Mouse (Mus musculus) embryonic facial prominence, embryonic 10.5 days (tissue): Measurements from ENCODE around the gene 1700021F05Rik. TPM values are rescaled to one million over a fixed set of nuclear protein-coding genes. Genes with fewer than 3 reads are reported as not detected.

Experiments
- DNase-seq: peaks from one replicate; pipeline ENCODE4 v3.0.0-alpha.2; 2017; ENCODE audit warnings: low spot score
- H3K27ac ChIP-seq: fragments of 300-500 bp; sonication (generic); replicated peaks from 2 replicates; pipeline ENCODE4 v1.5.1; 2016; ENCODE audit warnings: mild to moderate bottlenecking
- H3K27me3 ChIP-seq: fragments of 300-500 bp; sonication (generic); replicated peaks from 2 replicates; pipeline ENCODE4 v1.6.1; 2016; ENCODE audit warnings: low read depth, mild to moderate bottlenecking; ENCODE audit not compliant: poor library complexity, severe bottlenecking
- H3K36me3 ChIP-seq: fragments of 300-500 bp; sonication (generic); replicated peaks from 2 replicates; pipeline ENCODE4 v1.6.1; 2016; ENCODE audit warnings: mild to moderate bottlenecking, moderate library complexity
- H3K4me1 ChIP-seq: fragments of 300-500 bp; sonication (generic); 2 replicates; pipeline ENCODE4 v1.6.1; 2016
- H3K4me3 ChIP-seq: fragments of 300-500 bp; sonication (generic); 2 replicates; pipeline ENCODE4 v1.5.1; 2016; ENCODE audit warnings: mild to moderate bottlenecking, moderate library complexity
- H3K9me3 ChIP-seq: fragments of 300-500 bp; sonication (generic); 2 replicates; pipeline ENCODE4 v1.6.1; 2016; ENCODE audit warnings: mild to moderate bottlenecking
- WGBS: fragments of 180-500 bp; shearing (Covaris S2); methylation state at CpG from one replicate; pipeline ENCODE4 v1.1.7; 2016; 5-methylcytosine and 5-hydroxymethylcytosine counted together
- polyA plus RNA-seq: library from polyadenylated mRNA; unstranded; fragments of >200 nt; fragmentation: Nextera tagmentation; extraction: Ambion mirVana; gene quantifications from 2 replicates; pipeline ENCODE4 v1.2.1, GENCODE M21; 2016

1700021F05Rik gene
- polyA plus RNA-seq, 1 experiment from 2014 or later: 66.2 TPM

DNA sequence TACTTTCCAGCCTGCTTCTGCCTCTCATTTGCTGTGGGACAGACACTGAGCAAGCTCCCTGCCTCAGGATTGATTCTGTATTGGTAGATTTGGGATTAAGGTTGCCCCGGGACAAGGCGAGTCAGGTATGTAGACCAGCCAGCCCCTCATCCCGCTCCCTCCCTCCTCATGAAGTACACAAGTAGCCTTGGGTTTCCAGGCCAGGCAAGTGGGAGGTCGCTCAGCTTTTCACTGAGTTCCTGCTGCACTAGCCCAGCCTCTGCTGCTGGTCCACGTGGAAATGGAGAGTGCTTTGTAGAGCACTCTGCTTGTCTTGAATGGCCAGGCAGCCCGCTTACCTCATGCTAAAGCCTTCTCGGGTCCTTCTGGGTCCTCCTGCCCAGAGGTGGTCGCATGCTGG, 50.8 kb downstream of the 1700021F05Rik start:
- no peak for DNase-seq
- peak overlapping the region; percentile 68 for H3K27ac ChIP-seq
- no peak overlapping the region for H3K4me3 ChIP-seq
- H3K36me3 ChIP-seq: peaks cover 33% of the 10 kb centered on the region
- H3K9me3 ChIP-seq: no peaks in the 10 kb centered on the region
- H3K27me3 ChIP-seq: no peaks in the 10 kb centered on the region
- peaks cover 38% of the 10 kb centered on the region for H3K4me1 ChIP-seq
- 71% methylated on average over 8 of the region's 8 CpGs for WGBS

DNA sequence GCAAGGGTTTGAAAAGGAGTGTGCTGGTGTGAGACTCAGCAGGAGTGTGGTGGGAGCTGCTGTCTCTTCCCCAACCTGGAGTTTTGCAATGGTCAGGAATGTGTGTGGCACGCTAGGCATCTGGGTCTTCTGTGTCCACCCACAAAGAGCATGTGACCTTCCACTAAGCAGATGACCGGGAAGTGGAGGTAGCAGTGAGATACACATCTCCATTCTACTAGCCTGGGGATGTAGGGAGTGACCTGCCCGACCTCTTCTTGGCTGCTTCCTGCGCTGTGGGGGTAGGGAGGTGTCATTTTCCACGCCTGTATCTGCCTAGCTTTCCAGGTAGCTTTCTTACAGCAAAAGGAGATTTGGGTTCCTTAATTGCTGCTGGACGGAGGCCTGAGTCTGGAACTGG, 51.2 kb downstream of the 1700021F05Rik start:
- no peak overlapping the region for H3K4me3 ChIP-seq
- H3K9me3 ChIP-seq: no peaks in the 10 kb centered on the region
- H3K36me3 ChIP-seq: peaks cover 28% of the 10 kb centered on the region
- DNase-seq: peak; percentile 39
- peaks cover 38% of the 10 kb centered on the region for H3K4me1 ChIP-seq
- no peaks in the 10 kb centered on the region for H3K27me3 ChIP-seq
- H3K27ac ChIP-seq: peak overlapping the region; percentile 68
- 32% methylated on average over 6 of the region's 6 CpGs for WGBS

DNA sequence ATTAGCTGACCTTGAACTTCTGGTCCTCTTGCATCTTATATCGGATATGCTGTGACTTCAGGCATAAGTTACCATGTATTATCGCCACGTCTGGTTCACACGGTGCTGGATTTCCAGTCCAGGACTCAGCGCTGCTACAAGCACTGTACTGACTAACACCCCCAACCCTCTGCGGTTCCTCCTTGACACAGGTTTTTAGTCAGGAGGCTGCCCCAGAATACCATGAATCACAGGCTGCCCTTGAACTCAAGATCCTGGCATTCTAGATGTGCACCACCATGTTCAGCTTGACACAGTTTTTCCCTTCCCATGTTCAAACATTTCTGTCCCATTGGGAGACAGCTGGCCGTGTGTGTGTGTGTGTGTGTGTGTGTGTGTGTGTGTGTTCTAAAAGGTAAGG, 51.7 kb downstream of the 1700021F05Rik start:
- DNase-seq: no peak
- no peaks in the 10 kb centered on the region for H3K9me3 ChIP-seq
- peaks cover 24% of the 10 kb centered on the region for H3K36me3 ChIP-seq
- 84% methylated on average over 7 of the region's 7 CpGs for WGBS
- H3K4me3 ChIP-seq: no peak overlapping the region
- peaks cover 40% of the 10 kb centered on the region for H3K4me1 ChIP-seq
- H3K27me3 ChIP-seq: no peaks in the 10 kb centered on the region
- no peak overlapping the region; the same call in 1 of the 2 replicates for H3K27ac ChIP-seq

DNA sequence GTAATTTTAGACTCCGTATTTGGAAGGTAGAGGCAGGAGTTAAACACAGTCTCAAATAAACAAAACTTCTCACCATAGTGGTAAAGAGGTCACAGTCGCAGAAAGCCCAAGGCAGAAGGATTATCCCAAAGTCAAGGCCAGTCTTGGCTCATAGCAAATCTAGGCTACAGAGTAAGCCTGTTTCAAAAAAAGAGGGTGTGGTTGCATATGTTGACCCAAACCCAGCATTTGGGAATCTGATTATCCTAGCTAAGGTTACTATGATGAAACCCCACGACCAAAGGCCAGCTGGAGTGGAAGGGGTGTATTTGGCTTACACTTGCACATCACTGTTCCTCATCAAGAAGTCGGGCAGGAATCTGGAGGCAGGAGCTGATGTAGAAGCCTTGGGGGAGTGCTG, 52.5 kb downstream of the 1700021F05Rik start:
- Histone ChIP-seq H3K27ac (no peak overlapping the region), H3K36me3 (peaks cover 18% of the 10 kb centered on the region), H3K27me3 (no peaks in the 10 kb centered on the region), H3K9me3 (no peaks in the 10 kb centered on the region), H3K4me3 (no peak overlapping the region), H3K4me1 (peaks cover 46% of the 10 kb centered on the region)
- WGBS: 78% methylated on average over 4 of the region's 4 CpGs
- DNase-seq: no peak

DNA sequence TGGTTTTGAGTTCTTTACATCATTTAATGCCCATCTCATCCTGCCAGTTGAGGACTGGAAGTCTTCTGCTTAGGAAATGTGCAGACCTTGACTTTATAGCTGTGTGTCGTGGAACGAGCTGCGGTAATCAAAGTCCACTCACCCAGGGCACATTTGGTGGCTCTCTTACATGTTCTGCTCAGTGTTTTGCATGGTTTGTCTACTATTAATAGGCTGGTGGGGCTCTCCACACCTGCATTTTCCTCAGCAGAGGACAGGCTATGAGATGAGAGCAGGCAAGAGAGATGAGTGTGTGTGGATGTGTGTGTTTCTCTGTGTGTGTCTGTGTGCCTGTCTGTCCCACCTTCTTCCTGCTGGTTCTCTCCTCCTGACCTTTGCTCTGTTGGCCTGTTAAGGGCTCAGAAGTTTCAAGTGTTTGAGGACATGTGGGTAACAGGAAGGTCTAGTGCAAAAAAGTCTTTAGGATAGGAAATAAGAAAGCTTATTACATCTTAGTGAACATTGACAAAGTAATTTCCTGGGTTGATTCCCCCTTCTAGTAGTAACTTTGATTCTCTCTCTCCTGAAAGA, 53.3 kb downstream of the 1700021F05Rik start:
- DNase-seq: no peak
- 85% methylated on average over 3 of the region's 3 CpGs for WGBS
- Histone ChIP-seq H3K4me3 (no peak overlapping the region), H3K27me3 (no peaks in the 10 kb centered on the region), H3K4me1 (peaks cover 53% of the 10 kb centered on the region), H3K36me3 (peaks cover 14% of the 10 kb centered on the region), H3K9me3 (no peaks in the 10 kb centered on the region), H3K27ac (no peak overlapping the region)

DNA sequence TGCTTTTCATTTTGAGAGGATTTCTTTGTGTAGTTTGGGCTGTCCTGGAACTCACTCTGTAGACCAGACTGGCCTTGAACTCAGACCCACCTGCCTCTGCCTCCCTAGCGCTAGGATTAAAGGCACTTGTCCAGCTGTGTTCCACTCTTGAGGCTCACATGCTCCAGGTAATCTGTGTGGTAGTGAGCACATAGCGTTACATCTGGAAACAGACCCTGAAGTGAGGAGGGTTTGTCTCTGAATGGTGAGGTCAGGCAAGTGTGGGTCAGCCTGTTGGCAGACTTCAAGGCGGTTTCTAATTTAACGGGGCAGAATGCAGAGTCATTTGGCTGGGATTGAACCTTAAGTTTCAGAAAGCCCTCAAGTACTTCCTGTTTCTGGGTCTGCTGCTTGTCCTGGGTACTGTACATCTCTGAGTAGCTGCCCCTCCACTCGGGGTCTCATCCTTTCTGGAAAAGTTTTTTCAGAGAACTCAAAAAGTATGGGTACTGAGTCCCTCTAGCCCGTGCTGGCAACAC, 55.0 kb downstream of the 1700021F05Rik start:
- no peaks in the 10 kb centered on the region for H3K27me3 ChIP-seq
- H3K9me3 ChIP-seq: no peaks in the 10 kb centered on the region
- H3K36me3 ChIP-seq: peaks cover 14% of the 10 kb centered on the region
- H3K4me3 ChIP-seq: no peak overlapping the region
- no peak overlapping the region for H3K27ac ChIP-seq
- DNase-seq: no peak
- H3K4me1 ChIP-seq: peaks cover 70% of the 10 kb centered on the region
- WGBS: 86% methylated on average over 6 of the region's 6 CpGs

DNA sequence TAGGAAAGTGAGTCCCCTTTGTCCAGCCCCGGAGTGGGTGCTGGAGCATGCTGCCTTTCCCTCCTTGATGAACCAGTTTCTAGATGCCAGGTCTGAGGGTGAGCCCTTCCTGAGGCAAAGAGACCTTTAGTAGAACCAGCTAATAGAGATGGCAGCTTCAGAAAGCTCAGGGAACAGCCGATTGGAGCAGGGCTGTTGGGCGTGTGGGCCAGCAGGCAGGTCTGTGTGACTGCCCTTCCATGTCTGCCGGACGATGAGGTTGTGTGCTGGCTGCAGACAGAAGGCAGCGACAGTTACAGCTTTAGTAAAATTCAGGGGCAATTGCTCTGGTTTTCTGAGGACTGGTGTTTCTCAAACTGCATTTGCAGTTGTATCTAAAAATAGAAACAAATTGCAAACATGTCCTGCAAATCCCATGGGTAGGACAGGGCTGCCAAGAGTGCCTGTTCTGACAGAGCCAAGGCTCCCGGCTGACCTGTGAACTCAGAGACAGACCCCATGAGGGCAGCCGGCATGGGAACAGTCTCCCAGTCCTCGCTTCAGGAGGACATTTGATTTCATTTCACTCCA, 57.3 kb downstream of the 1700021F05Rik start:
- peak; percentile 46 for DNase-seq
- peak overlapping the region; percentile 32 for H3K4me3 ChIP-seq
- WGBS: 36% methylated on average over 9 of the region's 9 CpGs
- H3K9me3 ChIP-seq: no peaks in the 10 kb centered on the region
- H3K27me3 ChIP-seq: no peaks in the 10 kb centered on the region
- H3K36me3 ChIP-seq: peaks cover 14% of the 10 kb centered on the region
- H3K4me1 ChIP-seq: peaks cover 54% of the 10 kb centered on the region
- peak overlapping the region; percentile 71 for H3K27ac ChIP-seq

DNA sequence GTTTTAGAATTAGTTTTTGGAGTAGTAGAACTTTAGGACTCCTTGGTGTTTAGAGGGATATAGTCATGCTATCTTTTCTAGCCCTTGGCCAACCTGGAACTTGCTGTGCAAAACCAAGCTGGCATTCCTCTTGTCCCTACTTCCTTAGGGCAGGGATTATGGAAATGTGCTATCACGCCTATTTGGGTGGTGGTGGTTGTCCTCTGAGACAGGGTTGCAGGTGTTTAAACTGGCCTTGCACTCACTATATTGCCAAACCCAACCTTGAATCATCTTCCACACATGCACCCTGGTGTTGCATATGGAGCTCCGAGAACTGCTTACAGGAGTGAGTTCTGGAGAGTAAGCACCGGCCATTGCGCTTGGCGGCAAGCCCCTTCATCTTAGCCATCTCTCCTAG, 58.8 kb downstream of the 1700021F05Rik start:
- Histone ChIP-seq H3K27ac (no peak overlapping the region), H3K4me1 (peaks cover 50% of the 10 kb centered on the region), H3K9me3 (no peaks in the 10 kb centered on the region), H3K27me3 (no peaks in the 10 kb centered on the region), H3K4me3 (no peak overlapping the region), H3K36me3 (peaks cover 14% of the 10 kb centered on the region)
- DNase-seq: no peak
- WGBS: 93% methylated on average over 5 of the region's 5 CpGs

DNA sequence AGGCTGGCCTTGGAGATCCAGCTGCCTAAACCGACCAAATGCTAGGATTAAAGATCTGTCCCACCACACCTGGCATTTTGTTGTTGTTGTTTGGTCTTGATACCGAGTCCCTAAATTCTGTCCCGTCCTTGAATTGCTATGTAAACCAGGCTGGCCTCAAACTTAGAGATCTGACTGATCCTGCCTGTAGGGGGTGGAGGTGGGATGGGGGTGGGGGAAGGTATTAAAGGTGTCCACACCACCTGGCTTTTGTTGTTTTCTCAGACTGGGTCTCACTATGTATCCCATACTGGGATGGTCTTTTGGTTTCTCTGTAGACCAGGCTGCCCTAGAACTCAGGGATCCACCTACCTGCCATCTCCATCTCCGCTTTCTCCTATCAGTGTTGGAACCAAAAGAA, 59.6 kb downstream of the 1700021F05Rik start:
- no peak overlapping the region for H3K27ac ChIP-seq
- WGBS: 30% methylated on average over 4 of the region's 4 CpGs
- H3K36me3 ChIP-seq: peaks cover 7% of the 10 kb centered on the region
- H3K9me3 ChIP-seq: no peaks in the 10 kb centered on the region
- DNase-seq: no peak
- H3K4me1 ChIP-seq: peaks cover 54% of the 10 kb centered on the region
- H3K27me3 ChIP-seq: no peaks in the 10 kb centered on the region
- peak overlapping the region; percentile 86 for H3K4me3 ChIP-seq

DNA sequence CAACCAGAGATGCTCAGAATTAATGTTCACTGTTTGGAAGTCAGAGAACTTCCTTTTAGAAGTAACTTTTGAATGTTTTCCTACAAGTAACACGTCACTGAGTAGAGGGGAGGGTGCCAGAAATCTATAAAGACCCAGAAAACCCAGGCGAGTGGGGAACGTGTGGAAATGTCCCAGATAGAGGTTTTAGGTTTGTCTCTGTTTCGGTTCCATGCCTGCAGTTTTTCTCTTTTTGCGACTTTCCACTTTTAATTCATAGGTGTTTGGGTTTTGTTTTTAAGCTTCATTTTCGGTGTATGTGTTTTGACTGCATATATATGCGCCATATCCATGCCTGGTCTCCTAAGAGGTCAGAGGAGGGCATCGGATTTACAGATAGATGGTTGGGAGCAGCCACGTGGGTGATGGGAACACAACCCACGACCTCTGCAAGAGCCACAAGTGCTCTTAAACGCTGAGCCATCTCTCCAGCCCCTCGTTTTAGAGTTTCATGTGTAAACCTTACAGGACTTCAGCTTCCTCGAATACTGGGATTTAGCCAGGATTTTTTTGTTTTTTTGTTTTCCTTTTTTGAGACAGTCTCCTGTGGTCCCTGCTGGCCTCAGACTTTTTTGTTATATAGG, 60.5 kb downstream of the 1700021F05Rik start:
- Histone ChIP-seq H3K36me3 (no peaks in the 10 kb centered on the region), H3K27me3 (no peaks in the 10 kb centered on the region), H3K4me3 (peak overlapping the region; percentile 86), H3K27ac (peak overlapping the region; percentile 100), H3K4me1 (peaks cover 54% of the 10 kb centered on the region), H3K9me3 (no peaks in the 10 kb centered on the region)
- DNase-seq: no peak
- 3% methylated on average over 13 of the region's 13 CpGs for WGBS

DNA sequence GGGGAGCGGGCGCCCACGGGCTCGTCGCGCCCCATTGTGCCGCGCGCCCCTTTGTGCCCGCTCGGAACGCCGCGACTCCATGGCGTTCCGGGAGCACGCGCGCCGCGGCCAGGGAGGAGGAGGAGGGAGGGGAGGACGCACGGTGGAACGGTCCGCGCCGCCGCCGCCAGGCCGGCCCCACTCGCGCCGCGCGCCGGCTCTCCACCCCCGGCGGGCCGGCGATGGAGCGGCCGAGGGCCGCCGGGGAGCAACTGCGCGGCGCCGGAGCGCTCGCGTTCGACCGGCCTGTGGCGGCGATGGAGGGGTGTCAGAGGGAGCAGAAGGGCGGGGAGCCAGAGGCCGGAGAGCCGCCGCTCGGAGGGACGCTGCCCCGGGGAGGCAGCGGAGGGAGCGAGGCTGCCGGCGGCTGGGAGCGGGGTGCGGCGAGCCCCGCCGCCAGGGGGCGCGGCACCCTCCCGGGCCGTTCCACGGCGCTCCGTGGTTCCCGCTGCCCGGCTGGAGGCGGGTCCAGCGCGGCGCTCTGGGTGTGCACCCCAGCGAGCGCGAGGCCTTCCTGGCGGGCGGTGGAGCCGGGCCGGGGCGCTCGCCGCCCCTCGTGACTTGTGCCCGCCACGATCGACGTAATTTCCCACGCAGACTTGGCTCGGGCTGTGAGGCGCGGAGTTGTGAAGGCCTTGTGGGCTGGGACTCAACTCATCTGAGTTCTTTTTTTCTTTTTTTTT, 61.2 kb downstream of the 1700021F05Rik start:
- H3K27me3 ChIP-seq: no peaks in the 10 kb centered on the region
- WGBS: under 1% methylated on average over 102 of the region's 103 CpGs
- no peaks in the 10 kb centered on the region for H3K9me3 ChIP-seq
- H3K4me3 ChIP-seq: peak overlapping the region; percentile 86
- no peaks in the 10 kb centered on the region for H3K36me3 ChIP-seq
- peaks cover 54% of the 10 kb centered on the region for H3K4me1 ChIP-seq
- H3K27ac ChIP-seq: peak overlapping the region; percentile 100
- peak; percentile 90 for DNase-seq

DNA sequence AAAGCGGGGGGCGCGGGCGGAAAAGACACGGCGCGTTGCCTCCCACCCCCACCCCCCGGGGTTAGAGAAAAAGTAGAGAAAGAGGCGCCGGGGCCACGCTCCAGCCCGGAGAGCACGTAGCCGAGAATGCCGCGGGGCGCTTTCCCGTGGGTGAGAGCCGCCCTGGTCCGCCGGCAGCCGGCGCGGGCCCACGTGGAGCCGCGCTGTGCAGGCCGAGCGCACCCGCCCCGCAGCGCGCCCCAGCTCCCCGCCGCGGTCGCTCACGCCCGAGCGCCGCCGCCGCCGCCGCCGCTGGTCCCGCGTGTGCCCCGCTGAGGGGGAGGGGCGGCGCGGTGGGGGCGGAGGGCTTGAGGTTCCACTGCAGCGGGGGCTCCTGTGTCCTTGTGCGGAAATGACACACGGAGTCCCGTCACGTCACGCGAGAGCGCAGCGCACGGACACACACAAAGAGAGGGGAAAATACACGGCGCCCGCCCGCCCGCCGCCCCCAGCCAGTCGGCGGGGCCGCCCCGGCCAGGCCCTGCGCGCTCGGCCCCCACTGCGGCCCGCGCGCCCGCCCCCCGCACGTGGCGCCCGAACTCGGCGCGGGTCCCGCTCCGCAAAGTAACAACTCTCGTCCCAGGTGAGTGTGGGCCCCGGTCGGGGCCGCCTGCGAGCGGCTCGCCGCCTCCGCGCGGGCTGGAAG, 61.9 kb downstream of the 1700021F05Rik start, which contains the start of gene Bend3:
Gene Bend3, plus strand, starts transcription at position 81 of the 685 bp plus-strand sequence.
- H3K4me3 ChIP-seq: peak within 1 kb of the TSS; percentile 86
- H3K36me3 ChIP-seq: no peaks in the 10 kb centered on the region
- peak; percentile 81 for DNase-seq
- H3K27me3 ChIP-seq: no peaks in the 10 kb centered on the region
- WGBS: under 1% methylated on average over 101 of the region's 101 CpGs
- peaks cover 51% of the 10 kb centered on the region for H3K4me1 ChIP-seq
- H3K9me3 ChIP-seq: no peaks in the 10 kb centered on the region
- peak within 1 kb of the TSS; percentile 100 for H3K27ac ChIP-seq
